Mouse (Mus musculus) cerebellum, adult (tissue): ENCODE measurements at regions not wholly inside any gene's neighbourhood (a gene's known extent, or its start where the extent isn't known, plus 50 kb on each side); places are given as distances from the start of the nearest gene placed in this dataset.
"Not testable (repeated sequence)": the region's sequence is repeated elsewhere in the genome, so short reads cannot be mapped to it uniquely, and the experiment has no call there.

Experiments
- ATAC-seq: cut with Nextera tagmentation; 2 replicates; pipeline ENCODE4 v1.9.2; 2017; ENCODE audit warnings: mild to moderate bottlenecking, moderate library complexity, mixed read lengths; ENCODE audit not compliant: insufficient number of reproducible peaks, low FRiP score, low TSS enrichment

DNA sequence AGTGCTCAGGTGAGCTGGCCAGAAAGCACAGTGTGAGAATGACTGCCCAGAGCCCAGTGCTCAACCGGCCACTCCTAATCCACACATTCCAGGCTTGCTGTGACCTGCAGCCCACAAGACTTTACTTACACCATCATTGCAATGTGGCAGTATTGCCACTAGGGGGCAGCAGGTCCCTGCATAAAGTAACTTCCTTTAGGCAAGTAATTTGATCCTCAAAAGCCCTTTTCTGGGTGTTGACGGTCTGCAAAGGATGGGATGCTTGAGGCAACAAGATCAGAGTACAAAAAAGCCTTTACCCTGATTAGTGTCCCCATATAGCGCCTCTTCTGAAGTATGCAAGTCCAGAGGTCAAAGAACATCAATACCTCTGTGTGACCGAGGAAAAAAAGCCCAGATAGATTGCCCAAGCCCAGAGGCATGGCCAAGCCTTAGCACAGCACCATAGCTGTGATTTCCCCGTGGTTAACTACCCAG, 189.7 kb upstream of the Pkdcc start:
- ATAC-seq: peak; percentile 41; the same call in 1 of the 2 replicates

DNA sequence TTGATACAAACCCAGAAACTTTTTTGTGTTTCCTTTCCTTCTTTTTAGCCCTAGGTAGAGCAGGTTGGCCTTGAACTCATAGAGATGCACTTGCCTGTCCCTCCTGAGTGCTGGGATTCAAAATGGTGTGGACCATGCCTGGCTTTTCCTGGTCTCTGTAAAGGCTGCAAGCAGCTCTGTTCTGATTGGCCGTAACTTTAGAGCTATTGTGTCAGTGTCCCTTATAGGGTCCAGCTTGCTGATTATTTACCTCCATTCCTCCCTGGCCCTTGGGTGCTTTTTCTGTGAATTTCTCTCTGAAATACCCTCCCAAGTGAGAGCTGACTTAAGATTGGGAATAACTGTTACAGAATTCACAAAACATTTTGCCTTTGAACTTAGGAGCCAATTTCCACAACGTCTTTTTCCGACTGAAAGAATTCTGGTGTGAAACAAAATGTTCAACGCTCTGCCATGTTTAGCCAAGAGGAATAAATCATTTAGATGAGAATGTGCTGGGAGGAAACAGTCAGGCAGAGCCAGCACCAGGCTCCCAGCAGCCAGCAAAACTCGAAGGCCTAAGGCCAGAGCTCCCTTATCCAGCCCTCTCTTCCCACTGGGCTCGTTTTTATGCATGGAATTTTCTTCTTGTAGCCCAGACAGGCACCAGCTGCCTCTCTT, 180.0 kb upstream of the Pkdcc start:
- no peak for ATAC-seq

DNA sequence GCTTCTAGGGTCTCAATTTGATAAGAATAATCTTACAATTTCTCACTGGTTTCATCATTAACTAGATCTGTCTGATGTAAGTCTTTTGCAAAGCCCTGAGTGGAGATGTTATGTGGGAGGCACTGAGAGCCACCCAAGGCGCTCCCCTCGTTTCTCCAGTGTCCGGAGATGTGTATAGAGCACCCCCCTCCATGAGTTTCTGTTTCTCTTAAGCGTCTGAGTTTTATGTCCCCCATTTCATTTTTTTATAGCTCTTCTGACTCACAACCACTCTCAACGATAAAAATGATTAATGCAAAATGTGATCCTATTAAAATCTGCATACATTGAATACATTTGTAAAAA, 179.5 kb upstream of the Pkdcc start:
- no peak for ATAC-seq

DNA sequence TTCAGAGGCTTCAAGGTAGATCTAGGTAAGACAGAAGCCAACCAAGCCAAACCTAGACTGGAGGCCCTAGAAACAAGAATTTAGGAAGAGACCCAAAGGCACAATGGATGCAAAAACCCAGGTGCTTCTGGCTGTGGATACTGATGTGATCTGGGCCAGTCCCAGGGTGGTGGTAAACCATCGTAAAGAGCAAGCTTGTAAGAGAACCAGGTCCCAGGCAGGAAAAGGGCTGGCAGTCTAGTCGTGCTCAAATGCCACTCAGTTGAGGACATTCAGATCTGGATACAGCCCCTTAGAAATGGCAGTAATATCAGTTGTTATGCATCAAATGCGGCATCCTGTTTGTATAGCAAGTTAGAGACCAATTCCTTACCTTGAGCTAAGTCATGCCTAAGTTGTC, 175.5 kb upstream of the Pkdcc start:
- no peak for ATAC-seq

DNA sequence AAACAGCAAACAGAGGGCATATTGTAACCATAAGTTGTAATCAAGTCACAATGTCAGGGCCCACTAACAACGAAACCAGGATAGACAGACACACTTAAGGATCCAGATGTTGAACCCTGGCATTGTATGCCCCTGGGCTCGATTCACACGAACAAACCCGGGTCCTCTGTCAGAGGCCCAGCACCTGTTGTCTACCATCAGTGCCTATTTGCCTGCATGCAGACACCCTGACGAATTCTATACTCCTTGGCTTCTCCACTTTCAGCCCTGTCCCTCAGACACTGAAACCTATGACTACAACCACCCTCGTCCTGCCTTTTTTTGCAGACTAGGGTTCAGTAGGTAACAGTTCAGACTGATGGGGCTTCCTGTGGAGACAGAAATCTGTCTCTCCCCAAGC, 170.6 kb upstream of the Pkdcc start:
- no peak for ATAC-seq

DNA sequence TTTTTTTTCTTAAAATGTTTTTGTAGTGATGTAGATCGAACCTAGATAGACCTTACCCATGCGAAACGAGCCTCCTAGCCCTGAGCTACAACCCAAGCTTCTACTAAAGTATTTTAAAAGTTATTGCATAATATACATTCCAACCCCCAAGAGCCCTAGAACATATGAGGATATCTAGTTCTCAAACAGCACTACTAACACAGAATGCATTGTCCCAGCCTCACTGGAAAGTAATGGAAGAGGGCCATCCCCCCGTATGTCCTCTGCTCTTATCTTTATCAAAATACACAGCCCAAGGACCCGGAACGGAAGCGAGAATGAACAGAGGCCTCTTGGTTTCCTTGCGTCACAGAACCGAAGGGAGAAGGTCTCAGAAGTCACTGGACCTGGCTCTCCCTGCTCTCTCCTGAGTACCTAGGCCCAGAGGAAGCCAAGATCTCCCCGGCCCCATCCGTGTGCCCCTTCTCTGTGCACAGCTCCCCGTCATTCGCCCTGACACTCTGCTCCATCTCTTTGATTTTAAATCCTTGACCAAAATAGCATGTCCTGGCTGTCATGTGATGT, 165.0 kb upstream of the Pkdcc start:
- ATAC-seq: no peak

DNA sequence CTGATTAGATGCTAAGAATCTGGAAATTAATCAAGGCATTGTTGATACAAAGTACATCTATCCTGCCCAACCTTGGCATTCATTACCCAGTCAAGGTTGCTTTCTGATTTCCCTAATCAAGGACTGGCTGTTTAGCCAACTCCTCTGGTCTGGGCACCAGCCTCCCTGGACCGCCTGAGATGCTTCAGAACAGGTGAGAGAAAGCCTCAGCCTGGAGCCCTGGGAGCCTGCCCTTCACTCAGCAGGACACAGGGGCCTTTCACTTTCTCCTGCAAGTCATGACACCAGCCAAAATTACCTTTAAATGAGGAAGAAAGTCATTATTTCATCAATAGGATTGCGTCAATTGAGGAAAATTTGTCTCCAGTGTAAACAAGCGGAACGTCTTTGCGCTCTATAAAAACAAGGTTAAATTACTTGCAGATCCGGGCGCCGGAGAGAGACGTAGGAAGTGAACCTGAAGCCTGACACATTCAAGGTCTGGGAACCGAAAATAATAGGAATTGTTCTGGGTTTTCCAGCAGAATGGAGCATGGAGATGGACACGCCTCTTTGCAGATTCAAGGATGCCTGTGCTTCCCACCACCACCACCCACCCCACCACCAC, 164.4 kb upstream of the Pkdcc start:
- no peak for ATAC-seq

DNA sequence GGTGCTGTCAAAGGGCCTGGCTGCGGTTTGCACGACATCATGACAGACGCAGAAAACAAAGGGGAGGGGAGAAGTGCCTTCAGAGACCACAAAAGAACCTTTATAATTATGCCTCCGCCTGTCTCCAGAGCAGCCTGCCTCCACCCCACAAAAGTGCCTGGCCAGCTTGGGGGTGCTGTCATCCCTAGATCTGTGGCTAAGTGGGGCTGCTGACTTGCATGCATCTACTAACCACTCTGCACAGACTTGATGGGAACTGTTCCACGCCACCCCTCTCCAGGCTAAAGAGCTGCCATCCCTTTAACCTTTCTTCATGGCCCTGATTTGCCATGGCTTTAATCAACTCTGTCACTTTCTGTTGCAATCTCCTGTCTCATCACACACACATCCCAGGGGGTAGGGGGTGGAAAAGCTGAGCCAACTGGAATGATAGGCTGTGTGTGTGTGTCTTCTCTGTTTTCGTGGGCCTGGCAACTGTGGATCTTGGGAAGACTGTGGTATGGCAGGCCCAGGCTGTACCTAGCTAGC, 162.4 kb upstream of the Pkdcc start:
- ATAC-seq: no peak

DNA sequence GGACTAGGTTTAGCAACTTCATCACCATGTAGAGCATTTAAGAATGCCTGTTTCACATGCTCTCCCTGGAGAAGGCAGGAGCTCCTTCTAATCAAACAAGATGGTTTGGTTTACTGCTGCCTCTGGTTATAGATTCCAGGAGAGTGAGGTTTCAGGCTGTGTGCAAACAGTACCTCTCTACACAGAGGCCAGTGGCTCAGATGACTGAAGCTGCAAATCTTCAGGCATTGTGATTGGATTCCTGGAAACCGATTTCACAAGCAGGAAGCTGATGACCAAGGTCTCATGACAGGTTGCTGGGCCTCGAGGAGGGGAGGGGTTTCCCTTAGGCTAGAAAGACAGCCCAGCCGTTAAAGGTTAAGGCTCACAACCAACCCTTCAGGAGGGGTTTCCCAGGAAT, 157.3 kb upstream of the Pkdcc start:
- no peak for ATAC-seq

DNA sequence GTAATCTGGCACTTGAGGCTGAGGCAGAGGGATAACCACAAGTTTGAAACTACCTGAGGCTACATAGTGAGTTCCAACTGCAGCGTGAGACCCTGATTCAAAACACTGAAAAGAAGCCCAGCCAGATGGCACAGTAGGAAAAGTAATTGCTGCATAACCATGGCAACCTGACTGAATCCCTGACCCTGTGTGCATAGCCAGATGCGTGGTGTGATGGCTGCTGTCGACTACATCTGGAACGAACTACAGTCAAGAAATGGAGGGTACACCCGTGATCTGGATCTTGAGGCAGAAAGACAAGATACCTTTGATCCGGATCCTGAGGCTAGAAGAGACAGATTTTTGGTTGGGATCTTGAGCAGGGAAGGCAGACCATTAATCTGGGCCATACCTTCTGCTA, 153.2 kb upstream of the Pkdcc start:
- ATAC-seq: no peak

DNA sequence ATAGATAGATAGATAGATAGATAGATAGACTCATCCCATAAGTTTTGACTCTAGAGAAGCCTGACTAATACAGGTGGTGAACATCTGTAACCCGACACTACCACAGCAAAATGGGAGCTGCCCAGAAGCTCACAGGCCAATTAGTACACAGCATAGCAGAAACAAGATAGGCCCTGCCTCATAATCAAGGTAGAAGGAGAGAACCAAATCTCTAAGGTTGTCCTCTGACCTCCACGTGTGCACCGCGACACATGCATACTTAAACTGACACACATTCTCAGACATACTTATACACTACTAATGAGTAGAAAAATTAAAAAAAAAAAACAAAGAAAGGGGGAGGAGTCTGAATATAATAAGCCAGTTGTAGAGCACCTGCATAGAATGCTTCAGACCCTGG, 151.2 kb upstream of the Pkdcc start:
- no peak for ATAC-seq

DNA sequence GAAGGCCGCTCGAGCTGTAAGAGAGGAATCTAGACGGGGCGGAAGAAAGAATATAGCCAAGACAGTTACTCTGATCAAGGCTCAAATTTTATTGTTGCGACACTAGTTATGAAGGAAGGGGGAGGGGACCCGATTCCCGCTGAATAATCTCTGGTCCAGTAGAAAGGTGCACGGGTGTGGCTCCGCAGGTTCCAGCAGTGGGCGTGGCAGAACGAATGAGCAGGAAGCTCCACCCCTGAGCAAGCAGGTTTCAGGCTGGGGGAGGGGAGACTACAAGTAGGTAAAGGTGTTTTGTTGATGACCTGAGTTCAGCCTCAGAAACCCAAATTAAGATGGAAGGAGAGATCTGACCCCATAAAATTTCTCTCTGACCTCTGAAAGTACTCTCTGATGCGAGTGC, 150.7 kb upstream of the Pkdcc start:
- ATAC-seq: not testable (repeated sequence)

DNA sequence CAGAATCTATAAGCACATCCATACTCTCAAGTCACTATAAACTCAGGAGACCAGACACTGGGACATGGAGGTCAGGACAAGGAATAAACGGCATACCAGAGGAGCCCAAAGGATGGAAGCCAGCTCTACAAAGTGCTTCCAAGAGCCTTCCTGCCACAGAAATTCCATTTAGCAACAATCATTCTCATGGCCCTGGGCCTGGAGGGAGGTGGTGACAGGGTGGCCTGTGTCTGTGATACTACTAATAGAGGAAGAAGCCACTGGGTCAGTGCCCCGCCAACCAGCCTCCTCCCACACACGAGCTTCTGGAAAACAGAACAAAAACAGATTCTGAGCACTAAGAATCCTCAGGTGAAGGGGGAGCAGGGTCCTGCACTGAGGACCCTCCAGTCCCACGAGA, 145.8 kb upstream of the Pkdcc start:
- no peak for ATAC-seq

DNA sequence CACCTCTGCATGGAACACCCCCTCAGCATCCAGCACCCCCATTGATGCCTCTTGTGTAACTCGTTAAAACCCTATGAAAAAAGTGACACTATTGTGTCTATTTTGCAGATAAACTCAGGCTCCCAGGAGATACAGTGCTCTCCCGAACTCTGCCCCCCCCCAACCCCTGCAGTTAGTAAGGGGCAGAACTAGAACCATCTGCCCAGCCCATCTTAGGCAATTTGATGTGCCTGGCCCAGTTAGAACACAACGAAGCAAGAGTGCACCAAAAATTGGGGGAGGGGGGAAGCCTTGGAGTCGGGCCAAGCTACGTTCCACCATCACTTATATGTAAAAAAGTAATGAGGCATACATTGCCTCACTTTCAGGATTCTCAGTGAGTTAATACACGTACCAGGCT, 143.3 kb upstream of the Pkdcc start:
- ATAC-seq: no peak

DNA sequence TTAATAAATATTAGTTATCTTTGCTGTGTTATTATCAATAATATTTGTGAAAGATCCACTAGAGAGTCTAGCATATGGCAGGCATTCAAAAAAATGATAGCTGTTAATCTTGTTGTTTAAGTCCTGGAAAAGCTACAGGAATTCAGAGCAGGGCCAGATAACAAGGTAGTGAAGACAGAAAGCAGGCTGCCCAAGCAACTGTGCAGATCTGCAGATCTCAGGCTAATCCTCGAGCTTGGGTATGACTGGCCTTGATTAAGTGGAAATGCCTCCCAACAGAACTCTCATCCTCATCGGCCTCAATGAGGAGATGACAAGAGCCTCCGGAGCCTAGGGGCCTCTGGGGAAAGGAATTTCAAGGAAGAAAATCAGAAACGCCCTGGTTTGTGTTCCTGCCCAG, 142.9 kb upstream of the Pkdcc start:
- no peak for ATAC-seq

DNA sequence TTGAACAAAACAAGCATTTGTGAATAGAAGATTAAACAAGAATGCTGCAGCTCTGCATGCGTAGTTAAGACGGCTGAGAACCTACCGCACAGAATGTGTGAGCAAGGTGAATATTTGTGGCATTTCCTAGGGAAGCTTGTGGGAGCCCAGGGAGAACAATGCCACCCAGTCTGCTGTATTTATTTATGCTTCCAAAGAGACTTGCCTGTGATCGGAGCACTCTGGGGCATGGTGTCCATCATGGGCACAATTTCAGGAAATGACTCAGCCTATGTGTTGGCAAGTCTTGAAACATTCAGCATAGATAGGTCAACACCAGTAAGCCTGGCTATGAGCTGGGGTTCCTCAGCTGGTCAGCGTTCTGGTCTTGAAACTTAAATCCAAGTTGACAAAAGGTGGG, 140.2 kb upstream of the Pkdcc start:
- ATAC-seq: no peak

DNA sequence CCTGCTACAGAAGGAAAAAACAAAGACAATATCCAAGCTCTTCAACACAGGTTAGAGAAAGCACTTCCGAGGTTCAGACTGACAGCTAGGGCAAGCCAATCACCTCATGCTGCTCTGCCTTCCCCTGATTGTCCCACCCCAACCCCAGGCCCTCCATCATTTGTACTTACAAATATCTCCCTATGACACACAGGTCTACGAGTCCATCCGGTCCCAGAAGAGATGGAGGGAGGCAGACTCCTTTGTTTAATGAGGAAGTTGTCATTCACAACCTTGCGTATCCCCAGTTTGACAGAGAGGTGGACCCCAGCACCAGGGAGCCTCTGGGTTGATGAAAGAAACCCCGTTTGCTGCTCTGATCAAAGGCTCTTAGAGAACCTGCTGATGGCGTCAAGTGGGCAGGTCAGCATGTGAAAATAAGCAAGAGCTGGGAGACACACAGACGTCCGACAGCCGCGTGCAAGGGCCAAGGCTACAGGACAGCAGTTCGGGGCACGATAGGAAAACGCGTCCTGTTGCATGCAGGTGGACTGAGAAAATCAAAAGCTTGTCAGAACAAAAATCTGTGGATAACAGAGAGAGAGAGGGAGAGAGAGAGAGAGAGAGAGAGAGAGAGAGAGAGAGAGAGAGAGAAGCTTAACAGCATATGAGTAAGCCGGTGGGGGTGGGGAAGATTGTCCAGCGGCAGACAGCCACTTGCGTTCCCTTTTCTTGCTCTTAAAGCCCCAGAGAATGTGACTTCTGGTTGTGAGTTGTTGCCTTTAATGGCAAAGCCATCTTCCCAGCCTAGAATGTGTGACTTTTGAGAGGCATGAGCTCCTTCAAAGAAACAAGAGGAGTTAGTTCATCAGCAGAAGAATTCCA, 137.1 kb upstream of the Pkdcc start:
- ATAC-seq: no peak

DNA sequence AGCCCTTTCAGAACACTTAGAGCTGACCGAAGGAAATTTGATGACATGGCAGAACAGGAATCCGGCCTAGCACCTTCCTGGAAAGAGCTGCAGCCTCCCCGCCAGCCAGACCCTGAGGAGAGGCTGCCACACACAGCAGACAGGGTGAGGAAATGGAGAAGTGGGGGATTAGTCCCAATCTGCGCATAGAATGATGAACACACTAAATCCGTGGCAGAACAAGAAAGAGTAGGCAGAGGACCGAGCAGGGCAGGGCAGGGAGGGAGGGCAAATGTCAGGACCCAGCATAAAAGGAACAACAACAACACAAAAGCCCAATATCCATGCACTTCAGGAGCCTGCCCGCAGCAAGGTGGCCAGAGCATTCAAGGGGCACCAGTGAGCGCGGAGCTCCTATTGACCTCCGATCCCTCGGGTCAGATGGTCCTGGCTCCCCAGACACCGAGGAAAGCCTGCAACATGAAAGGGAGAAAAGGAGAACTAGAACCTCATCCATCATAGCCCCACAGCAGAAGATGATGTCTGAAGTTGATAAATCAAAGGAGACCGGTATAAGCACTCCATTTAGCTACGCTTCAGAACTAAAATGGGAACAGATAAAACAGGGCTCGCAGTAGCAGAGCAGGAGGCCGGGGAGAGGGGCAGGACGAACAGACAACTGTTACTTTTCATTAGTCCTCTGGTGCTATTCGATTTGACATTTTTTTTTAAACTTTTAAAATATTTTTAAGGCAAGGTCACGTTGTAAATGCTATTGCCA, 136.3 kb upstream of the Pkdcc start:
- ATAC-seq: no peak

DNA sequence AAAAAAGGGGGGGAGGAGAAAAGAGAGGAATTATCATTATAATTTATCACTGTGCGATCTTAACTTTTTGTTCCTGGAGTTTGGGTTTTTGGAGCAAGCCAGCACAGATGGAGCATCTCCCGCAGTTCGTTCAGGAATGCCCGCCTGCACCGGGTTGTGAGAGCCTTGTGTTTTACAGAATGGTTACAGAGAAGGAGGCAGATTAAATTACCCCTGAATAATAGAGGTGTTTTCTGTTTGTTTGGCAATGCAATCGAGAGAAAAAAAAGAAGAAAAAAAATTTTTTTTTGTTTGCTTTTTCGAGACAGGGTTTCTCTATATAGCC, 135.8 kb upstream of the Pkdcc start:
- no peak for ATAC-seq

DNA sequence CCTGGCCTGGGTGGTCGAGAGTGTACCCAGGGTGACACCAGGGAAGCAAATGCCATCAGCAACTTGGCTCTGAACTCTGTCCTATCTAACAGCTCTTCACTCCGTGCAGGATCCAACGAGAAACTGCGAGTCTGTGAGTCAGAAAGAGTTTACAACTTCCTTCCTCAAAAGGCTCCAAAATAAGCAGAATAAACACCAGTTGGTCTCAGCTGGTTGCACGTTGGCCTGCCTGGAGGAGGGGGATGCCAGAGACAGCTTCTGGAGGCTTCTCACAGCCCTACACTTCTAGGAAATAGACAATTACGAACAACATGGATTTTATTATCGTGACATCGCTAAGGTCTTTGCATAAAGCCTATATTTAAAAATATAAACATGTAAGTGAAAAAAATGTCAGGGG, 133.4 kb upstream of the Pkdcc start:
- no peak for ATAC-seq

DNA sequence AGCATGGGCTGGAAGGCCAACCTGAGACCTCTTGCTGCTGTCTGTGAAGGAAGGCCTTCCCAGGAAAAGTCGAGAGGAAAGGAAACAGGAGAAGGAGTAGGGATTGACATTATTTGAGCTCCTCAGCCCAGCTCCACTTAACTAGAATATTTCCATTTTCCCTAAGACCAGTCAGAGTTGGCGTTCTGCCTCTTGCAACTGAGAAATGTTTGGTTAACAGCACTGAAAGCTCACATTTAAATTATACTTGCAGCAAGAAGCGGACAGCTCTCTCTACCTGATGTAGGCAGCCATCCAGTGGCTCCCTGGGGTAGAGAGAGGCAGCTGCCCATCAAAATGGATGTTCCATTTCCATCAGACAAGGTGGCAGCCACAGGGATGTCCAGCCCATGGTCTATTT, 131.6 kb upstream of the Pkdcc start:
- ATAC-seq: no peak
